Mouse (Mus musculus): ENCODE measurements around the gene Prelp. TPM values are rescaled to one million over a fixed set of nuclear protein-coding genes. Genes with fewer than 3 reads are reported as not detected.

The Prelp gene
- total RNA-seq, 2 experiments from 2014 or later, result 11.8 to 12.8 TPM

Other genes with a start within 250 kb of the Prelp start
- not detected for gene Lax1, start 231.3 kb downstream of the Prelp start, total RNA-seq (2021)
- 10 to 100 TPM; 67.8 to 72.1 TPM for gene Atp2b4, start 120.4 kb downstream of the Prelp start, total RNA-seq (2021)
- gene Optc, start 13.4 kb downstream of the Prelp start, total RNA-seq (2021), result under 1 TPM in 1 of 2 experiments, not detected in 1; 0.40 TPM
- 1 to 10 TPM; 4.0 to 7.8 TPM for gene Fmod, start 115.8 kb upstream of the Prelp start, total RNA-seq (2021)
- gene Btg2, start 157.7 kb upstream of the Prelp start, total RNA-seq (2021), result 10 to 100 TPM; 18.7 to 18.9 TPM
- not detected for gene Chit1, start 189.8 kb upstream of the Prelp start, total RNA-seq (2021)